Mouse (Mus musculus): ENCODE results near the gene Idh2. TPM values are rescaled to one million over a fixed set of nuclear protein-coding genes. Genes with fewer than 3 reads are reported as not detected.
A peak's percentile ranks its signal among the peaks of the same experiment; 100 is the strongest.

The Idh2 gene
- 215 and 225 TPM in 2 replicates for polyA plus RNA-seq (2015; fragmentation: Nextera tagmentation; extraction: Ambion mirVana)

- Histone ChIP-seq H3K9me3 (ENCODE audit: control insufficient read depth, low read length) (no peaks in the 10 kb centered on the region), H3K9ac (ENCODE audit: low read depth, low read length) (peak within 1 kb of the TSS; percentile 95), H3K36me3 (ENCODE audit: control insufficient read depth, insufficient read depth, low read length) (0 out of 2 replicates have a peak, but pooled peaks cover 2% of the 10 kb centered on the region), H3K27me3 (replicated peaks; ENCODE audit: control insufficient read depth, insufficient read depth, low read length) (no peaks in the 10 kb centered on the region), H3K4me1 (ENCODE audit: control insufficient read depth, insufficient read depth, low read depth, low read length) (peaks cover 22% of the 10 kb centered on the region), H3K4me2 (ENCODE audit: low read length) (peak within 1 kb of the TSS; percentile 86), H3K4me3 (ENCODE audit: low read length) (peak within 1 kb of the TSS; percentile 89), H3K27ac (ENCODE audit: low read depth, low read length) (peak within 1 kb of the TSS; percentile 97)
- WGBS: under 1% methylated on average over 29 of the region's 29 CpGs
- ATAC-seq: peak; percentile 97
Observed at GRCm38 (mm10) chr7:80115224-80115590, at the start of gene Idh2. Gene Idh2, minus strand, starts transcription at chr7:80115392.

DNA sequence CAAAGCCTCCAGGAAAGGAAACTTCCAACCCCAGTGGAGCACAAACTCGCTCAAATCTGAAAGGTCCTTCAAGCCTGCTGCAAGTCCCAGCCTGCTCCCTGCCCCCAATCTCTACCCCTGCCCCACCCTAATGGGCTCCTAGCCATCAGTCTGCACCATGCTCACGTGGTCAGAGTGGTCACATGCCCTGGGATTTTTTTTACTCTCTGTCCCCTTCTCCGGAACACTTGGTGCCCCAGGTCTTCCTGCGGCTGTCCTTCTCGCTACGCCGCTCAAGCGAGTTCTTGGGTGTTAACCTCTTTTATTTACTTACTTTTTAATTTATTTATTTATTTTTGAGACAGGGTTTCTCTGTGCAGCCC is 45.7 kb upstream of the Idh2 start:
- 66% methylated on average over 8 of the region's 8 CpGs for WGBS
- no peaks in the 10 kb centered on the region for H3K4me1 ChIP-seq (ENCODE audit: control insufficient read depth, insufficient read depth, low read depth, low read length)
- H3K9me3 ChIP-seq (ENCODE audit: control insufficient read depth, low read length): no peaks in the 10 kb centered on the region
- ATAC-seq: no peak
- H3K36me3 ChIP-seq (ENCODE audit: control insufficient read depth, insufficient read depth, low read length): no peaks in the 10 kb centered on the region
- H3K4me3 ChIP-seq (ENCODE audit: low read length): no peak overlapping the region
- no peak overlapping the region for H3K9ac ChIP-seq (ENCODE audit: low read depth, low read length)
- H3K27me3 ChIP-seq (replicated peaks; ENCODE audit: control insufficient read depth, insufficient read depth, low read length): peaks cover 2% of the 10 kb centered on the region; the same call in 1 of the 2 replicates
- H3K27ac ChIP-seq (ENCODE audit: low read depth, low read length): no peak overlapping the region
- H3K4me2 ChIP-seq (ENCODE audit: low read length): no peak overlapping the region

DNA sequence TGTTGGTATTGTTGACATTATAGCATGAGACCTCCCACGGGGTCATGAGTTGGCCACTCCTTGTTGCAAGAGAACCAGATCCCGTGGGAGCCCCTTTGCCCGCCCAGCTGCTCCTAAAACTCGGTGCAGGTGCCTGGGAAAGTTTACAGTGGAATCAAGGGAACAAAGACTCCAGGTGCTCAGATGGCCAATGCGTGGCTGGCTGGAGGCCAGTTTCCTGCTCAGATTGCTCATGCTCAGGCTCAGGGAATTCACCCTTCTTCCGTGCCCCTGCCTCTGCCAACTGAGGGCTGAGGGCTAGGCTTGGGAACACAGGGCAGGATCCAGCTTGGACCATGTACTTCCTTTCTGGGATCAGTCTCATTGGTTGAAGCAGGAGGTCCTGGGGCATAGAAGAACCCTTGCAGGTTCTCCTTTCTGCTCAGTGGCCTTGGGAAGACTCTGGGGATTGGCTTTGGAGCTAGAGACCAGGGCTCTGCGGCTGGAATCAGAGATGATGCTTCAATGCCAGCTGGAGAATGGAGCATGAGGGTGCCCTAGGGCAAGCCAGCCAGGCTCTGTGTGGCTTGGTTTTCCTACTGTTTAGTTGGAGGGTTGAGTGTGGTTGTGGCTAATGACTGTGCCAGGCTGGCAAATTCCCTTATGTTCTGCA is 45.2 kb upstream of the Idh2 start:
- Histone ChIP-seq H3K36me3 (ENCODE audit: control insufficient read depth, insufficient read depth, low read length) (no peaks in the 10 kb centered on the region), H3K27ac (ENCODE audit: low read depth, low read length) (no peak overlapping the region), H3K9ac (ENCODE audit: low read depth, low read length) (no peak overlapping the region), H3K4me2 (ENCODE audit: low read length) (no peak overlapping the region), H3K4me1 (ENCODE audit: control insufficient read depth, insufficient read depth, low read depth, low read length) (no peaks in the 10 kb centered on the region), H3K4me3 (ENCODE audit: low read length) (no peak overlapping the region), H3K27me3 (replicated peaks; ENCODE audit: control insufficient read depth, insufficient read depth, low read length) (peaks cover 2% of the 10 kb centered on the region; the same call in 1 of the 2 replicates), H3K9me3 (ENCODE audit: control insufficient read depth, low read length) (no peaks in the 10 kb centered on the region)
- 64% methylated on average over 7 of the region's 7 CpGs for WGBS
- ATAC-seq: no peak

GRCm38 (mm10) chr7:80158496-80159268 is 43.5 kb upstream of the Idh2 start:
- no peak overlapping the region for H3K9ac ChIP-seq (ENCODE audit: low read depth, low read length)
- H3K27ac ChIP-seq (ENCODE audit: low read depth, low read length): no peak overlapping the region
- no peak overlapping the region for H3K4me3 ChIP-seq (ENCODE audit: low read length)
- no peak overlapping the region for H3K4me2 ChIP-seq (ENCODE audit: low read length)
- no peaks in the 10 kb centered on the region for H3K27me3 ChIP-seq (replicated peaks; ENCODE audit: control insufficient read depth, insufficient read depth, low read length)
- no peaks in the 10 kb centered on the region for H3K4me1 ChIP-seq (ENCODE audit: control insufficient read depth, insufficient read depth, low read depth, low read length)
- 93% methylated on average over 8 of the region's 8 CpGs for WGBS
- ATAC-seq: no peak
- no peaks in the 10 kb centered on the region for H3K9me3 ChIP-seq (ENCODE audit: control insufficient read depth, low read length)
- H3K36me3 ChIP-seq (ENCODE audit: control insufficient read depth, insufficient read depth, low read length): no peaks in the 10 kb centered on the region

GRCm38 (mm10) chr7:80156711-80157227 is 41.6 kb upstream of the Idh2 start:
- H3K36me3 ChIP-seq (ENCODE audit: control insufficient read depth, insufficient read depth, low read length): no peaks in the 10 kb centered on the region
- no peak overlapping the region for H3K27ac ChIP-seq (ENCODE audit: low read depth, low read length)
- no peaks in the 10 kb centered on the region for H3K9me3 ChIP-seq (ENCODE audit: control insufficient read depth, low read length)
- ATAC-seq: no peak
- no peaks in the 10 kb centered on the region for H3K27me3 ChIP-seq (replicated peaks; ENCODE audit: control insufficient read depth, insufficient read depth, low read length)
- H3K4me2 ChIP-seq (ENCODE audit: low read length): no peak overlapping the region
- 50% methylated on average over 13 of the region's 13 CpGs for WGBS
- H3K4me3 ChIP-seq (ENCODE audit: low read length): no peak overlapping the region
- H3K9ac ChIP-seq (ENCODE audit: low read depth, low read length): no peak overlapping the region
- no peaks in the 10 kb centered on the region for H3K4me1 ChIP-seq (ENCODE audit: control insufficient read depth, insufficient read depth, low read depth, low read length)

DNA sequence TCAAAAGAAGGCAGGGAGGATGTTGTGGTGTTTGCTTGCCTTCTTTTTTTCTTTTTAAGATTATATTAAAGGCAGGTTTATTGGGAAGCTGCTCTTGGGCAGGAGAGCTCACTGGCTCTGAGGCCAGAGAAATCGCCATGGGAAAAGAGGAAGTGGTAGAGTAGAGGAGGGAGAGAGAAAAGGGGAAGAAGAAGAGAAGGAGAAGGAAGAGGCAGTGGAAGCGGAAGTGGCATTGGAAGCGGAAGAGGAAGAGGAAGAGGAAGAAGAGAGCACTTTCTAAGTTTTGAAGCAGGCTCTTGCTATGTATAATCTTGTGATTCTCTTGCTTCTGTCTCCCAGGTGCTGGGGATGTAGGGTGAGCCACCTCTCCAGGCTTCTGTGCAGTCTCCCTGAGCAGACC is 39.5 kb upstream of the Idh2 start:
- no peak overlapping the region for H3K4me3 ChIP-seq (ENCODE audit: low read length)
- H3K9me3 ChIP-seq (ENCODE audit: control insufficient read depth, low read length): no peaks in the 10 kb centered on the region
- no peak overlapping the region for H3K9ac ChIP-seq (ENCODE audit: low read depth, low read length)
- no peaks in the 10 kb centered on the region for H3K36me3 ChIP-seq (ENCODE audit: control insufficient read depth, insufficient read depth, low read length)
- 87% methylated on average over 3 of the region's 3 CpGs for WGBS
- H3K4me1 ChIP-seq (ENCODE audit: control insufficient read depth, insufficient read depth, low read depth, low read length): no peaks in the 10 kb centered on the region
- H3K27ac ChIP-seq (ENCODE audit: low read depth, low read length): no peak overlapping the region
- no peaks in the 10 kb centered on the region for H3K27me3 ChIP-seq (replicated peaks; ENCODE audit: control insufficient read depth, insufficient read depth, low read length)
- no peak overlapping the region for H3K4me2 ChIP-seq (ENCODE audit: low read length)
- no peak for ATAC-seq

DNA sequence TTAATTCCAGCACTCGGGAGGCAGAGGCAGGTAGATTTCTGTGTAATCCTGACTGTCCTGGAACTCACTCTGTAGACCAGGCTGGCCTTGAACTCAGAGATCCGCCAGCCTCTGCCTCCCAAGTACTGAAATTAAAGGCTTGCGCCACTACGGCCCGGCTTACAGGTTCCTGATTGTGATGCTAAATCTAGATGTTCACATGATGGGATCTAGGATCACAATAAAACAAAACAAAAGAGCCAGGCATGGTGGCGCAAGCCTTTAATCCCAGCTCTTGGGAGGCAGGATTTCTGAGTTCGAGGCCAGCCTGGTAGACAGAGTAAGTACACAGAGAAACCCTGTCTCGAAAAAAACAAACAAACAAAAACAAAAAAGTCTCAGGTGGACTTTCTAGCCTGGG is 37.6 kb upstream of the Idh2 start:
- no peak overlapping the region for H3K4me3 ChIP-seq (ENCODE audit: low read length)
- no peak overlapping the region for H3K4me2 ChIP-seq (ENCODE audit: low read length)
- H3K9me3 ChIP-seq (ENCODE audit: control insufficient read depth, low read length): no peaks in the 10 kb centered on the region
- 96% methylated on average over 8 of the region's 8 CpGs for WGBS
- H3K27ac ChIP-seq (ENCODE audit: low read depth, low read length): no peak overlapping the region
- no peaks in the 10 kb centered on the region for H3K27me3 ChIP-seq (replicated peaks; ENCODE audit: control insufficient read depth, insufficient read depth, low read length)
- H3K4me1 ChIP-seq (ENCODE audit: control insufficient read depth, insufficient read depth, low read depth, low read length): no peaks in the 10 kb centered on the region
- no peaks in the 10 kb centered on the region for H3K36me3 ChIP-seq (ENCODE audit: control insufficient read depth, insufficient read depth, low read length)
- no peak for ATAC-seq
- no peak overlapping the region for H3K9ac ChIP-seq (ENCODE audit: low read depth, low read length)

DNA sequence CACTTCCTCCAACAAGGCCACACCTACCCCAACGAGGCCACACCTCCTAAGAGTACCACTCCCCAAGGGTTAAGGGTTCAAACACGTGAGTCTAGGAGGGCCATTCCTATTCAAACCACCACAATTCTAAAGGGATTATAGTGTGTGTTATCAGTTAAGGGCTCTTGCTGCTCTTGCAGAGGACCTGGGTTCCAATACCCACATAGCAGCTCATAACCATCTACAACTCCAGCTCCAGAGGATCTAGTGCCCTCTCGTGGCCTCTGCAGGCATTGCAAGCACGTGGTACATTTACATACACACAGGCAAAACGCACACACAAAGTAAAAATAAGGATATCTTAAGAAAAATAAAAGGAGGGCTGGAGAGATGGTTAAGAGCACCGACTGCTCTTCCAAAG is 37.0 kb upstream of the Idh2 start:
- H3K4me1 ChIP-seq (ENCODE audit: control insufficient read depth, insufficient read depth, low read depth, low read length): no peaks in the 10 kb centered on the region
- 66% methylated on average over 6 of the region's 6 CpGs for WGBS
- H3K27ac ChIP-seq (ENCODE audit: low read depth, low read length): no peak overlapping the region
- no peaks in the 10 kb centered on the region for H3K27me3 ChIP-seq (replicated peaks; ENCODE audit: control insufficient read depth, insufficient read depth, low read length)
- H3K9ac ChIP-seq (ENCODE audit: low read depth, low read length): no peak overlapping the region
- no peak overlapping the region for H3K4me2 ChIP-seq (ENCODE audit: low read length)
- H3K4me3 ChIP-seq (ENCODE audit: low read length): no peak overlapping the region
- H3K36me3 ChIP-seq (ENCODE audit: control insufficient read depth, insufficient read depth, low read length): no peaks in the 10 kb centered on the region
- ATAC-seq: no peak
- no peaks in the 10 kb centered on the region for H3K9me3 ChIP-seq (ENCODE audit: control insufficient read depth, low read length)

- H3K4me3 ChIP-seq (ENCODE audit: low read length): no peak overlapping the region
- peak; percentile 82 for ATAC-seq
- H3K36me3 ChIP-seq (ENCODE audit: control insufficient read depth, insufficient read depth, low read length): no peaks in the 10 kb centered on the region
- peak overlapping the region; percentile 57 for H3K27ac ChIP-seq (ENCODE audit: low read depth, low read length)
- H3K9ac ChIP-seq (ENCODE audit: low read depth, low read length): no peak overlapping the region
- no peaks in the 10 kb centered on the region for H3K4me1 ChIP-seq (ENCODE audit: control insufficient read depth, insufficient read depth, low read depth, low read length)
- H3K4me2 ChIP-seq (ENCODE audit: low read length): peak overlapping the region; percentile 33
- H3K27me3 ChIP-seq (replicated peaks; ENCODE audit: control insufficient read depth, insufficient read depth, low read length): no peaks in the 10 kb centered on the region
- WGBS: 40% methylated on average over 9 of the region's 9 CpGs
- no peaks in the 10 kb centered on the region for H3K9me3 ChIP-seq (ENCODE audit: control insufficient read depth, low read length)
Observed at GRCm38 (mm10) chr7:80149356-80149755, 34.2 kb upstream of the Idh2 start.
